Mouse (Mus musculus) cerebellum, adult 2 months (tissue): ENCODE results near the gene Swap70. TPM values are rescaled to one million over a fixed set of nuclear protein-coding genes. Genes with fewer than 3 reads are reported as not detected.

Experiments used
- DNase-seq, 2 experiments: peaks; one replicate each; pipeline ENCODE4 v3.0.0; 2021
- H3K27ac ChIP-seq: fragments of 200-500 bp; 2 replicates; pipeline ENCODE4 v1.5.1; 2012; ENCODE audit warnings: low read length, control low read depth, inconsistent platforms; ENCODE audit not compliant: insufficient read depth
- H3K27me3 ChIP-seq: fragments of 200-500 bp; 2 replicates; pipeline ENCODE4 v1.6.1; 2012; ENCODE audit warnings: inconsistent platforms, mild to moderate bottlenecking, low read length, moderate library complexity; ENCODE audit not compliant: control insufficient read depth, insufficient read depth
- H3K4me1 ChIP-seq: fragments of 200-500 bp; 2 replicates; pipeline ENCODE4 v1.6.1; 2011; ENCODE audit warnings: low read length; ENCODE audit not compliant: control insufficient read depth, insufficient read depth
- H3K4me3 ChIP-seq: fragments of 200-500 bp; replicated peaks from 2 replicates; pipeline ENCODE3; 2011; ENCODE audit warnings: mild to moderate bottlenecking, low read depth, low read length, control low read depth; ENCODE audit not compliant: insufficient read depth
- CTCF ChIP-seq: fragments of 200-500 bp; IDR thresholded peaks from 2 replicates; pipeline ENCODE4 v1.5.1; 2011; ENCODE audit warnings: low read depth, mild to moderate bottlenecking, control low read depth, low read length, moderate library complexity, borderline replicate concordance; ENCODE audit not compliant: insufficient read depth
- POLR2A ChIP-seq: fragments of 200-500 bp; IDR thresholded peaks from 2 replicates; pipeline ENCODE4 v1.6.1; 2011; ENCODE audit warnings: low read length, control low read depth, borderline replicate concordance; ENCODE audit not compliant: insufficient read depth
- WGBS: fragments of 180-500 bp; shearing (Covaris S2); methylation state at CpG from one replicate; pipeline ENCODE4 v1.1.7; 2018; 5-methylcytosine and 5-hydroxymethylcytosine counted together
- polyA plus RNA-seq: library from polyadenylated mRNA; depleted of rRNA; stranded (reverse); fragments of >200 nt; gene quantifications from 2 replicates; pipeline ENCODE4 v1.2.3, GENCODE M21; 2012; rRNA removed

The Swap70 gene
- polyA plus RNA-seq: 5.2 and 5.4 TPM in 2 replicates

- DNase-seq: peak; percentile 70 to 74
- under 1% methylated on average over 73 of the region's 73 CpGs for WGBS
- H3K27ac ChIP-seq: peak within 1 kb of the TSS; percentile 18; the same call in 1 of the 2 replicates
- no peaks in the 10 kb centered on the region for H3K27me3 ChIP-seq
- peak; percentile 76 for TF ChIP-seq POLR2A
- 0 out of 2 replicates have a peak, but pooled peaks have one; percentile 17 for TF ChIP-seq CTCF
- peak within 1 kb of the TSS; percentile 79 for H3K4me3 ChIP-seq
- H3K4me1 ChIP-seq: no peaks in the 10 kb centered on the region
Measured at GRCm38 (mm10) chr7:110221586-110222481, at the start of gene Swap70. TSS of gene Swap70 (plus strand) at chr7:110221711.

GRCm38 (mm10) chr7:110179208-110179607 lies 42.3 kb upstream of the Swap70 start:
- TF ChIP-seq CTCF (no peak), POLR2A (no peak)

DNA sequence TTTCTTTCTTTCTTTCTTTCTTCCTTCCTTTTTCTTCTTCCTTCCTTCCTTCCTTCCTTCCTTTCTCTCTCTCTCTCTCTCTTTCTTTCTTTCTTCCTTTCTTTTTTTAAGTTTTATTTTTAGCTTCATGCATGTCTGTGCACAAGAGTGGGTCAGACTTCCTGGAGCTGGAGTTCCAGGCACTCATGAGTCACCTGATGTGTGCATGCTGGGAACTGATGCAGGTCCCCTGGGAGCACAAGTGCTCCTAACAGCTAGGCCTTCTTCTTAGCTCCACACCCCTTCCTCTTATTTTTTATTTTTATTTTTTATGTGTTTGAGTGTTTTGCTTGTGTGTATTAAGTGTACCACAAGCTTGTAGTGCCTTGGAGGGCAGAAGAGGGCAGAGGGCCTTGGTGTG lies 40.9 kb upstream of the Swap70 start:
- H3K4me1 ChIP-seq: no peaks in the 10 kb centered on the region
- no peak overlapping the region for H3K4me3 ChIP-seq
- TF ChIP-seq CTCF: no peak
- no peak for TF ChIP-seq POLR2A
- H3K27ac ChIP-seq: no peak overlapping the region
- DNase-seq: no peak
- H3K27me3 ChIP-seq: no peaks in the 10 kb centered on the region

More at GRCm38 (mm10) chr7:110179208-110179607, 42.3 kb upstream of the Swap70 start:
- Histone ChIP-seq H3K27me3 (no peaks in the 10 kb centered on the region), H3K4me1 (no peaks in the 10 kb centered on the region), H3K27ac (no peak overlapping the region), H3K4me3 (no peak overlapping the region)
- 92% methylated on average over 7 of the region's 7 CpGs for WGBS
- DNase-seq: no peak

DNA sequence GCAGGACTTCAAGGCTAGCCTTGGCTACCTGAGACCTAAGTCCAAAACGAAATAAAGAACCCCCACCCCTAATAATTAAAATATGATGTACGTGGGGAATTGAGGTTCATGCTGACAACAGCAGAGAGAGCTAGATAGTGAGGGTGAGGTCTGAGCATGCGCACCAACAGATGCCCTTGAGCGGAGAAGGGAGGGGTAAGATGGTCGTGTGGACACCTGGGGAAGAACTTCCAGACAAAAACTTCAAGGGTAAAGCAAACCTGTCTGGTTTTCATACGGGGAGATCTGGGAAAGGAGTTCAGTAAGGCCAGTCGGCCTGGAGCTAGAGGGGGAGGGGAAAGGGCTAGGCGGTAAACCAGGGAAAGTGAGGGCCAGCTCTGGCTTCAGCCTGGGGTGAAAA lies 40.1 kb upstream of the Swap70 start:
- Histone ChIP-seq H3K27me3 (no peaks in the 10 kb centered on the region), H3K4me1 (no peaks in the 10 kb centered on the region), H3K4me3 (no peak overlapping the region), H3K27ac (no peak overlapping the region)
- WGBS: 70% methylated on average over 8 of the region's 8 CpGs
- TF ChIP-seq CTCF (no peak), POLR2A (no peak)
- DNase-seq: no peak

DNA sequence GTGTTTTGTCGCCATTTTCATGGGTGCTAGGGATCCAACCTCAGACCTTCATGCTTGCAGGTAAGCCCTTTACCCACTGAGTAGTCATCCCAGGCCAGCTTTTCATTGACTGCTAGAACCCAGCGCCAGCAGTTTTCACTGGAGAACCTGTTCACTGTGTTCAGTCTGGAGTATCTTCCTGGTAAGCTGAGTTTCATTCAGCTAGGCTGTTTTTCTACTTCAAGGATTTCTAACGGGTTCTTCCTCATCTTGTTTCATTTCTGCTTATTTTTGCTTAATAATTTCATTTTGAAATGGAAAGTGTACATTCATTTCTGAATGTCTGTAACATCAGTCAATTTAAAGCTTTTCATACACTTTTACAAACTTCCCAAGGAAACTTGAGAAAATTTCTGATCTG lies 36.9 kb upstream of the Swap70 start:
- Histone ChIP-seq H3K4me3 (no peak overlapping the region), H3K27ac (no peak overlapping the region), H3K4me1 (no peaks in the 10 kb centered on the region), H3K27me3 (no peaks in the 10 kb centered on the region)
- DNase-seq: no peak
- no peak for TF ChIP-seq POLR2A
- no peak for TF ChIP-seq CTCF
- WGBS: 86% methylated on average over 3 of the region's 3 CpGs

- TF ChIP-seq POLR2A (no peak), CTCF (no peak)
- Histone ChIP-seq H3K27me3 (no peaks in the 10 kb centered on the region), H3K27ac (no peak overlapping the region), H3K4me1 (no peaks in the 10 kb centered on the region), H3K4me3 (no peak overlapping the region)
- DNase-seq: no peak
- 70% methylated on average over 7 of the region's 7 CpGs for WGBS
Measured at GRCm38 (mm10) chr7:110189951-110190350, 31.6 kb upstream of the Swap70 start.

DNA sequence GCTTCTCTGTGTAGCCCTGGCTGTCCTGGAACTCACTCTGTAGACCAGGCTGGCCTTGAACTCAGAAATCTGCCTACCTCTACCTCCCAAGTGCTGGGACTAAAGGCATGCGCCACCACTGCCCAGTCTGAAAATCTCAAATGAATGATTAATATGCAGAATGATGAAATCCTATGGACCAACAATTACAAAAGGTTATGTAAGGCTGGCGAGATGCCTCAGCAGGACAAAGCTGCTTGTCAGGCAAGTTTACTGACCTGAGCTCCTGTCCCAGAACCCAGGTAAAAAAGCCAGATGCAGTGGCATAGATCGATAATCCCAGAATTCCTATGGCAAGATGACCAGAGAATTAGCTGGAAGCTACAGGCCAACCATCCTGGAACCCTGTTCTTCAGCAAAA lies 28.3 kb upstream of the Swap70 start:
- H3K4me3 ChIP-seq: no peak overlapping the region
- 96% methylated on average over 3 of the region's 3 CpGs for WGBS
- TF ChIP-seq POLR2A (no peak), CTCF (no peak)
- no peak overlapping the region for H3K27ac ChIP-seq
- no peaks in the 10 kb centered on the region for H3K4me1 ChIP-seq
- no peaks in the 10 kb centered on the region for H3K27me3 ChIP-seq
- DNase-seq: no peak

DNA sequence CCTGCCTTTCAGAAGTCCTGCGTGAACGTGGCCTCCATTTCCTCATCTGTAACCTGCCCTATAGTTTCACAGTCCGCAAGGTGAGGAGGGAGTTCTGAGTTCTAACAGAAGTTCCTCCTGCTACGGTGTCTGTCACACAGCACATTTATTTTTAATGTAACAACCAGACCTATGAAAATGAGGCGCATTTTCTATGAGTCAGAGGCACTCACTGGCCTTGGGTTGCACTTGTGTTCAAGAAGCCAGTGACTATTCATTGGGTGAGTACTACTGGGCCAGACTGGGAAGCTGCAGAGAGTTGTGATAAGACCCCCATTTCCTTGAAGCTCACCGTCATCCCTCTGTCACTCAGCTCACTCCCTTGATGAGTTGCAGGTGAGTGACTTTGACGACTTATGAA lies 24.3 kb upstream of the Swap70 start:
- TF ChIP-seq POLR2A (no peak), CTCF (no peak)

More for the DNA sequence above, 24.3 kb upstream of the Swap70 start:
- 94% methylated on average over 7 of the region's 7 CpGs for WGBS
- Histone ChIP-seq H3K27me3 (no peaks in the 10 kb centered on the region), H3K27ac (no peak overlapping the region), H3K4me1 (no peaks in the 10 kb centered on the region), H3K4me3 (no peak overlapping the region)
- no peak for DNase-seq
